Mouse (Mus musculus): ENCODE measurements around the gene Eid1.

Eid1 gene

DNA sequence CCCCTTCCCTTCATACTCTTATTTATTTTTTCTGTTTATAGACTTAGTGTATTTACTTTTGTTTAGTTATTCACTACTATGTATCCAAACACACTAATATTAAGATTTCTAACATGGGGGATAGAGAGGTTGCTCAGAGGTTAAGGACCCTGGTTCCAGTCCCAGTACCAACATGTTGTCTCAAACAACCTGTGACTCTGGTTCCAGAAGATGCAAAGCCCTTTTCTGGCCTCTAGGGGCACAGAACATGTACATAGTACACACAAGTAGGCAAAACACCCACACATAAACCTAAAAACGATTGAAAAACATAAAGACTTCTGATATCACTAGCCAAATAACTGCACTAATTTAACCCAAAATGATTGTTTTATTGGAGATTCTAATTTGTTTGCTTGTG, 2.0 kb upstream of the Eid1 start:
- peak; percentile 19 for DNase-seq

GRCm38 (mm10) chr2:125672568-125672956, 333 bp upstream of the Eid1 start:
- DNase-seq, result no peak

- DNase-seq, result peak; percentile 57
These were observed 8.9 kb downstream of the Eid1 start for GRCm38 (mm10) chr2:125681811-125682210.

- no peak for DNase-seq
These were observed 11.0 kb downstream of the Eid1 start for GRCm38 (mm10) chr2:125683895-125684294.

DNA sequence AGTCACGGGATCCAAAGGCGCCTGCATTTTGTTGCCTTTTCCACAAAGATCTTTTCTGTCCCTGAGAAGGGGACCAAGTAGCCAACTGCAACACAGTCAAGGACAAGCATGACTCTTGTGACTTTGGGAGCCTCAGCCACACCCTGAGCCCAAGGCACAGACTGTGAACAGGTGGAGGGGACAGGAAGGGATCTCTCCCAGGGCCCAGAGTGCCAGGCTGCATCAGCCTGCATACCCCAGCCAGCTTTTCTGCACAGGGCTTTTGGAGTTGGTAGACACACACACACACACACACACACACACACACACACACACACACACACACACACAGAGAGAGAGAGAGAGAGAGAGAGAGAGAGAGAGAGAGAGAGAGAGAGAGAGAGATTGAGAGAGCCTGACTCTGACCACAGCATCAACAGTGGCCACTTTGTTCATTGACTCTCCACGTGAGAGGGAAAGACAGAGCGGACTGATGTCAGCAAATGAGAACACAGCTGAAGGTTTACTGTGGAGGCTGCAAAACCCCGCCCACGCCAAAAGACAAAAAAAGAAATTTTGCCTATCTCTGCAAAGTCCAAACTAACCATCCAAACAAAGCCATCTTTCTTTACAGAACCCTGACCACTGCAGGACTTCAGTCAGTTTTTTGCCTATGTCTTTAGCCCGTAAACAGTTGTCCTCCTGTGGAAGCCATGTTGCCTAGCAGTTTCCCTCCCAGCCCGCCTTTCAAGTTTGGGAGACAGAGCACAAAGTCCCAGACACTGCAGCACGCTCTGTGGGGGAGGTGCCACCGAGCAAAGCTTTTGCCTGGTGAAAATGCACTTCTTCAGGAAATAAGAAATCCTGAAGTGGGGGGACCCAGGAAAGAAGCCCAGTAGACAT, 11.9 kb downstream of the Eid1 start:
- DNase-seq, result peak; percentile 32

DNA sequence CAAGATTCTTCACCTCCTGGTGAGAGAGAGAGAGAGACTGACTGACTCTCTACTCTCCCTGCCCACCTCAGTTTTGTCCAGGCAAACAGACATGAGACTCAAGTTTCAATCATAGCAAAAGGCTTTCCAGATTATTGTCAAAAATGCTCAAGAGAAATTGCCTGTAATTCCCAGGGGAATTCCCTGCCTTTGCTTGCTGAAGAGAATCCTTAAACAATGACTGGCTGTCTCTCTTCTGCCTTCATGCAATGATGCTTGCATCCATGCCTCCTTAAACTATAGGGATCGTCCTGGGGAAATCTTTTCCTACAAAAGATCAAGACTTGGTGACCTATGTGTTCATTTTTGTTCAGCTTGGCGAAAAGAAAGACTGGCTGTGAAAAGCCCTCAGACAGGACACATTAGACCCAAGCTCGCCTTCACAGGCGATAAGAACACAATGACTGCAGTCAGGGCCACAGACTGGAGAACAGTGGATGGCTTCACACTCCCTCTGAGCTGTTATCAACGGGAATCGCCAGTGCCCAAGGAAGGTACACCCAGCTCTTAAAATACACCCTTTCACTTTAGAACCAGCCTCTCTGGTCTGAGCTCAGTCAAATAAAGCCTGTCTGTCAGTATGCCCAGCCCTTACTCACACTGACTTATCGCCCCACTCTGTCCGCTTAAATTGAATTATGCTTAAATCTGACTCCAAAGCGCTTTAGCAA, 12.7 kb downstream of the Eid1 start:
- no peak for DNase-seq

DNA sequence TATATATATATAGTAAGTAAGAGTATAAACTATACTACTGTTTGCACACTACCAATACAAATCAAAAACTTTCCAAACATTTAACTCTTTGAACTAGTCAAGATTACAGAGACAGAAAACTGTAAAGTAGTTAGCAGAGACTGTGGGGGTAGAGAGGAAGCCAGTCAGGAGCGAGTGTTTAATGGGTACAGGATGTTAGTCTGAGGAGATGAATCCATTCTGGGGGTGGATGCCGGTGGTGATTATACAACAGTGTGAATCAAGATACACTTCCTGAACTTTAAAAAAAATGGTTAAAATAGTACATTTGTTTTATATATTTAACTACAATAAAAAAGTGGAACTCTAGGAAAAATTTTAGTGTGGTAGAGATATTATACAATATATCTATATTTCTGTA, 19.1 kb downstream of the Eid1 start:
- no peak for DNase-seq

- no peak for DNase-seq
These were observed 21.9 kb downstream of the Eid1 start for GRCm38 (mm10) chr2:125694798-125695197.

- peak; percentile 84 for DNase-seq
These were observed 23.3 kb downstream of the Eid1 start for GRCm38 (mm10) chr2:125696219-125696618.

DNA sequence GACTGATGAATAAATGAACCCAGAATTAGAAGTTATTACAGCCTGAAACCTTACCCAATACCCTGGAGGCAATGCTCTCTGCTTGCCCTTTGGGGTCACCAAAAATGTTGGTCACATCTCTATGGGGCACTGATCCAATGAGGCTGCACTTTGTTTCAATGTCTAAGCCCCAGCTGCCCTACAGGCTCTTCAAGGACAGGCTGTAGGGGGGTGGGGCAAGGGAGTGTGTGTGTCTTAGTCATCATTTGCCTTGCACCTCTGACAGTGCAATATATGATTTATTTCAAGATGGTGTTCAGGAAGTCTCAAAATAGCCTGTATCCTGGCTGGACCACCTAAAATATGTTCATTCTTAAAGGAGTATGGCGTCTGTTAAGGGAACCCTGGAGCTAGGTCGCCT, 28.7 kb downstream of the Eid1 start:
- DNase-seq, result no peak

- DNase-seq, result no peak
These were observed 30.0 kb downstream of the Eid1 start for GRCm38 (mm10) chr2:125702851-125703250.

- DNase-seq, result no peak
These were observed 32.2 kb downstream of the Eid1 start for GRCm38 (mm10) chr2:125704907-125705631.

DNA sequence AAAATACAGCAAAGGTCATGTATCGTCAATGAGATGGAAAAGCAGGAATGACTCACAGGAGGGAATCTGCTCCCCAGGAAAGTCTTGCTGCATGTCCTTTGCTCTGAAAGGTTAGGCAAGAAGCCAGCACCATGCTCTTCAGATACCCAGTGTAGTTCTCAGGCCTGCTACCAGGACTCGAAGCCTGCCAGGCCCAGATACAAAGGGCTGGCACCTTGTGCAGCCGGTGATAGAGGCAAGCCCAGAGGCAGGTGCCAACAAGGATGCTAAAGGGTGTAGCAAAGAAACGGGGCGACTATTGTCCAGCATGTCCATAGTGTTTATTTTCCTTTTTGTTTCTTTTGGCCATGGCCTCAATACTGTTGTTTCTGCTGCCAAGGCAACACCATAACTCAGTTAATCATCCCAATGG, 33.6 kb downstream of the Eid1 start:
- peak; percentile 40 for DNase-seq

DNA sequence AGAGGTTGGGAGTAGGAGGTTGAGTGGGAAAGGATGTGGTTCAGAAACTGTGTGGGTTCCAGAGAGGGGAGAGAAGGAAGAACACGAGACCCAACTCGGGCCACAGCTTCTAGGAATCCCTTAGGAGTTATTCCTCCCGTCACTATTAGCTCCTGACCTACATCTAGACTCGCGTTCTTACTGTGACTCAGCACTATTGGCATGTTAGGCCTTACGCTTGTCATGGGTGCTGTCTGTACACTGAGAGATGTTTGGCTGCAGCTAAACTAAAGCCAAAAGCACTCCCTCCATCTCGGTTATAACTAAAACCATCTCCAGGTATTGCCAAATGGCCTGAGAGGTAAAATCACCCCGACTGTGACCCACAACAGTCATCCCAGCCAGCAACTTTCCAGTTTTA, 43.7 kb downstream of the Eid1 start:
- no peak for DNase-seq

GRCm38 (mm10) chr2:125723086-125723407, 50.2 kb downstream of the Eid1 start:
- DNase-seq, result no peak

GRCm38 (mm10) chr2:125723408-125724085, 50.7 kb downstream of the Eid1 start:
- DNase-seq, result peak; percentile 75

GRCm38 (mm10) chr2:125724086-125724430, 51.2 kb downstream of the Eid1 start, which contains the start of gene Shc4:
Shc4 (minus strand) TSS chr2:125724148.
- DNase-seq, result peak; percentile 21

All from lung, postnatal 10 days (tissue).